Mouse (Mus musculus) lung, postnatal 0 days (tissue): ENCODE measurements around the gene Slc26a3.

Experiments used
- CTCF ChIP-seq: IDR thresholded peaks from 2 replicates; pipeline ENCODE4 v1.5.1; 2016; ENCODE audit warnings: antibody characterized with exemption, mild to moderate bottlenecking
- EP300 ChIP-seq: IDR thresholded peaks from 2 replicates; pipeline ENCODE4 v1.6.1; 2016; ENCODE audit warnings: antibody characterized with exemption, mild to moderate bottlenecking, control low read depth

- TF ChIP-seq CTCF (no peak), EP300 (no peak)
Measured at GRCm38 (mm10) chr12:31520119-31520518, 129.4 kb downstream of the Slc26a3 start.
